Comparison of ENCODE assay signal across 21 mouse cellular contexts in the genomic region with DNA sequence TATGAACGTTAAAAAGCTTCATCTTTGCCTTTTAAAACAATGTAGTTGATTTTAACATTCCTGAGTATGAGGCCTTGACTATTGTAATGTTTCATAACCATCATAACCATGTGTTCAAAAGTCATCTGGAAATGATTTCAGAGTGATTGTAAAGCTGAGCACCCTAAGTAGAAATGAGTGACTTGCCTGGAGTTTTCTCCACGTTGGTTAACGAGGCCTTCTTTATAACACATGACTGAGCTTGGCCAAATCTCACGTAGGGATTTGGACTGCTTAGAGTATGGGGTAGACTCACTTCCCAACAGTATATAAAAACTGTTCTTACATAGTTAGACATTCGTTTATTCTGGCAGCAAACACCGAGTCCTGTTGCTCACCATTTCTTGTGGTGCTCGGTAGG. TPM values are rescaled to one million over a fixed set of nuclear protein-coding genes. Genes with fewer than 3 reads are reported as not detected.
DNase-seq lines count a peak whose midpoint lies in the region; ATAC-seq lines count a peak whose summit lies in the region.
"Had no signal": no experiment of that assay in that cellular context is flagged by ENCODE, and none has a peak within 500 bp of the region (broad histone marks: within the 10 kb centered on the region; RNA-seq: fewer than 3 reads in every experiment).

No protein-coding gene starts in this region.

- no peak for ATAC-seq in liver, embryonic 11.5 days (replicated peaks; ENCODE audit: low FRiP score)
- ATAC-seq in liver, embryonic 12.5 days, result no peak; the same call in 1 of the 2 replicates
- ATAC-seq in embryonic facial prominence, embryonic 14.5 days (ENCODE audit: low read depth), result 0 out of 2 replicates have a peak, but pooled peaks have one; percentile 10
- ATAC-seq in limb, embryonic 15.5 days (ENCODE audit: insufficient number of reproducible peaks, low FRiP score, low TSS enrichment, low read depth), result peak; percentile 75; the same call in 1 of the 2 replicates
- ATAC-seq: forebrain, embryonic 14.5 days; hindbrain, embryonic 16.5 days had no signal

- H3K36me3 ChIP-seq in liver, embryonic 11.5 days (ENCODE audit: control insufficient read depth, insufficient read depth, low read length), result no peaks in the 10 kb centered on the region
- H3K36me3 ChIP-seq in liver, embryonic 12.5 days, result 0 out of 2 replicates have a peak, but pooled peaks cover 3% of the 10 kb centered on the region
- H3K36me3 ChIP-seq in embryonic facial prominence, embryonic 14.5 days (ENCODE audit: control insufficient read depth, insufficient read depth, low read length), result peaks cover 10% of the 10 kb centered on the region; the same call in 1 of the 2 replicates
- 0 out of 2 replicates have a peak, but pooled peaks cover 3% of the 10 kb centered on the region for H3K36me3 ChIP-seq in limb, embryonic 15.5 days
- H3K36me3 ChIP-seq: heart, embryonic 10.5 days had no signal

- no peak overlapping the region for H3K4me2 ChIP-seq in liver, embryonic 11.5 days
- no peak overlapping the region for H3K4me2 ChIP-seq in liver, embryonic 12.5 days
- no peak overlapping the region for H3K4me2 ChIP-seq in embryonic facial prominence, embryonic 14.5 days (ENCODE audit: low read depth, low read length)
- H3K4me2 ChIP-seq in limb, embryonic 15.5 days, result no peak overlapping the region
- H3K4me2 ChIP-seq: hindbrain, embryonic 12.5 days had no signal

- H3K4me1 ChIP-seq in liver, embryonic 11.5 days (replicated peaks; ENCODE audit: control insufficient read depth, insufficient read depth, low read length), result peaks cover 11% of the 10 kb centered on the region; the same call in 1 of the 2 replicates
- H3K4me1 ChIP-seq in liver, embryonic 12.5 days, result peaks cover 25% of the 10 kb centered on the region
- H3K4me1 ChIP-seq in embryonic facial prominence, embryonic 14.5 days (ENCODE audit: control insufficient read depth, insufficient read depth, low read length), result peaks cover 25% of the 10 kb centered on the region
- H3K4me1 ChIP-seq in limb, embryonic 15.5 days, result peaks cover 15% of the 10 kb centered on the region

- no peak overlapping the region for H3K4me3 ChIP-seq in liver, embryonic 11.5 days (ENCODE audit: low read depth, low read length)
- no peak overlapping the region for H3K4me3 ChIP-seq in liver, embryonic 12.5 days
- no peak overlapping the region for H3K4me3 ChIP-seq in embryonic facial prominence, embryonic 14.5 days (ENCODE audit: low read depth, low read length)
- H3K4me3 ChIP-seq in limb, embryonic 15.5 days, result no peak overlapping the region
- H3K4me3 ChIP-seq: erythroblast, embryonic 14.5 days; forebrain, embryonic 10.5 days; gastrocnemius, adult 2 months; heart, embryonic 10.5 days; hindbrain, embryonic 12.5 days had no signal

- peak; percentile 19 for DNase-seq in liver, embryonic 11.5 days (ENCODE audit: low spot score)
- peak; percentile 63 for DNase-seq in embryonic facial prominence, embryonic 14.5 days (ENCODE audit: low spot score)
- DNase-seq in heart, adult 11 months, result no peak
- no peak for DNase-seq in gastrocnemius, postnatal 25 days
- DNase-seq: adrenal gland, postnatal 10 days; cerebellum, adult 11-12 months; cerebellum, adult 9-10 months; cerebellum, postnatal 25 days; gastrocnemius, adult 2 months; gastrocnemius, postnatal 36 days; heart, adult 18-20 months; heart, postnatal 10 days; heart, postnatal 4 days had no signal

- no peaks in the 10 kb centered on the region for H3K27me3 ChIP-seq in liver, embryonic 11.5 days (replicated peaks; ENCODE audit: control insufficient read depth, insufficient read depth, low read length)
- no peaks in the 10 kb centered on the region for H3K27me3 ChIP-seq in liver, embryonic 12.5 days (replicated peaks)
- no peaks in the 10 kb centered on the region for H3K27me3 ChIP-seq in embryonic facial prominence, embryonic 14.5 days (replicated peaks; ENCODE audit: control insufficient read depth, insufficient read depth, low read length)
- no peaks in the 10 kb centered on the region for H3K27me3 ChIP-seq in limb, embryonic 15.5 days
- H3K27me3 ChIP-seq: hindbrain, embryonic 12.5 days had no signal

- no peak overlapping the region for H3K9ac ChIP-seq in liver, embryonic 11.5 days (ENCODE audit: low read depth, low read length)
- no peak overlapping the region for H3K9ac ChIP-seq in liver, embryonic 12.5 days
- H3K9ac ChIP-seq in embryonic facial prominence, embryonic 14.5 days (ENCODE audit: low read depth, low read length), result no peak overlapping the region
- no peak overlapping the region for H3K9ac ChIP-seq in limb, embryonic 15.5 days
- H3K9ac ChIP-seq: hindbrain, embryonic 12.5 days had no signal

- H3K27ac ChIP-seq in liver, embryonic 11.5 days (ENCODE audit: low read depth, low read length), result no peak overlapping the region
- H3K27ac ChIP-seq in liver, embryonic 12.5 days, result no peak overlapping the region
- no peak overlapping the region for H3K27ac ChIP-seq in embryonic facial prominence, embryonic 14.5 days (replicated peaks; ENCODE audit: low read depth, low read length)
- H3K27ac ChIP-seq in limb, embryonic 15.5 days, result no peak overlapping the region
- H3K27ac ChIP-seq: forebrain, embryonic 10.5 days; gastrocnemius, adult 2 months; heart, embryonic 10.5 days; hindbrain, embryonic 12.5 days had no signal

- no peaks in the 10 kb centered on the region for H3K9me3 ChIP-seq in liver, embryonic 11.5 days (ENCODE audit: control insufficient read depth, low read length)
- H3K9me3 ChIP-seq in liver, embryonic 12.5 days (replicated peaks), result no peaks in the 10 kb centered on the region
- H3K9me3 ChIP-seq in embryonic facial prominence, embryonic 14.5 days (ENCODE audit: control insufficient read depth, low read length), result no peaks in the 10 kb centered on the region
- no peaks in the 10 kb centered on the region for H3K9me3 ChIP-seq in limb, embryonic 15.5 days
- H3K9me3 ChIP-seq: forebrain, embryonic 10.5 days; heart, embryonic 10.5 days; hindbrain, embryonic 12.5 days had no signal

- WGBS in liver, embryonic 11.5 days, result 81% methylated on average over 7 of the region's 7 CpGs
- WGBS in liver, embryonic 12.5 days (ENCODE audit: insufficient replicate concordance), result 72% methylated on average over 7 of the region's 7 CpGs
- 47% methylated on average over 7 of the region's 7 CpGs for WGBS in embryonic facial prominence, embryonic 14.5 days
- WGBS in limb, embryonic 15.5 days, result 32% methylated on average over 7 of the region's 7 CpGs

RNA-seq across cellular contexts. Expression of a gene that starts 44.7 kb away (rescaled TPM):
- 34.4 and 42.5 TPM in 2 replicates for polyA plus RNA-seq in liver, embryonic 11.5 days (2014; fragmentation: Nextera tagmentation; extraction: Ambion mirVana)
- polyA plus RNA-seq in liver, embryonic 12.5 days (2016; fragmentation: Nextera tagmentation; extraction: Ambion mirVana), result 26.8 and 28.3 TPM in 2 replicates
- polyA plus RNA-seq in embryonic facial prominence, embryonic 14.5 days (2014; fragmentation: Nextera tagmentation; extraction: Ambion mirVana), result 36.1 and 37.7 TPM in 2 replicates
- 35.5 and 38.5 TPM in 2 replicates for polyA plus RNA-seq in limb, embryonic 15.5 days (2015; fragmentation: Nextera tagmentation; extraction: Ambion mirVana)
- 1 to 10 TPM; 3.4 to 3.9 TPM for total RNA-seq in gastrocnemius, postnatal 25 days (2021)

RNA-seq across cellular contexts. Expression of a gene that starts 55.5 kb away (rescaled TPM):
- 9.5 and 10.0 TPM in 2 replicates for polyA plus RNA-seq in liver, embryonic 11.5 days (2014; fragmentation: Nextera tagmentation; extraction: Ambion mirVana)
- 5.8 and 6.0 TPM in 2 replicates for polyA plus RNA-seq in liver, embryonic 12.5 days (2016; fragmentation: Nextera tagmentation; extraction: Ambion mirVana)
- 24.6 and 25.0 TPM in 2 replicates for polyA plus RNA-seq in embryonic facial prominence, embryonic 14.5 days (2014; fragmentation: Nextera tagmentation; extraction: Ambion mirVana)
- 12.5 and 15.1 TPM in 2 replicates for polyA plus RNA-seq in limb, embryonic 15.5 days (2015; fragmentation: Nextera tagmentation; extraction: Ambion mirVana)
- 10 to 100 TPM; 21.0 TPM for total RNA-seq in gastrocnemius, postnatal 25 days (2021)

Comparison
In these comparisons a context has a peak if more than half of its experiments do, and no peak if none do; other contexts are left out.
1. ATAC-seq: peak in embryonic facial prominence, embryonic 14.5 days (single experiment) and limb, embryonic 15.5 days (single experiment); none in liver, embryonic 11.5 days (single experiment) and liver, embryonic 12.5 days (single experiment).
2. DNase-seq: peak in liver, embryonic 11.5 days (single experiment) and embryonic facial prominence, embryonic 14.5 days (single experiment); none in heart, adult 11 months (single experiment) and gastrocnemius, postnatal 25 days (single experiment).